In the genomic region with DNA sequence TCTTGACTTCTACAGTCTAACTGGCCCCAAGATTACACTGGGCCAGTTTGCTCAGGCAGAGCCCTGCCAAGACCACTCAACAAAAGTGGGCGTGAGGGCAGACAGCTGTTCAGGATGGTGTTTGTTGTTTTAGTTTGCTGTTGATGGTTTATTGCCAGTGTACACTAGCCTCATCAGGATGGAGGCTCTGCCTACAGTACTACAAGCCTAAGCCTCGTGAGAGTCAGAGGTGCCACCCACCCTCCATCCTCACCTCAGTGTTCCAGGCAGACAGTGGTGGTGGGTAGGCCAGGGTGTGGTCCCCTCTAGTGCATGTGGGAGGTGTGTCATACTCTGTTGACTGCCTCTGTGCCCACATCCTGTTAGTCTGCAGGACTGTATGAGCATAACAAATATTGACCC, we compare ENCODE assay signal across 18 mouse cellular contexts. TPM values are rescaled to one million over a fixed set of nuclear protein-coding genes. Genes with fewer than 3 reads are reported as not detected.
DNase-seq lines count a peak whose midpoint lies in the region; ATAC-seq lines count a peak whose summit lies in the region.
"Had no signal": no experiment of that assay in that cellular context is flagged by ENCODE, and none has a peak within 500 bp of the region (broad histone marks: within the 10 kb centered on the region; RNA-seq: fewer than 3 reads in every experiment).

No protein-coding gene starts in this region.

- H3K27ac ChIP-seq in midbrain, embryonic 16.5 days (ENCODE audit: low read length), result no peak overlapping the region
- H3K27ac ChIP-seq: forebrain, embryonic 15.5 days; heart, embryonic 13.5 days; hindbrain, embryonic 13.5 days; midbrain, embryonic 12.5 days had no signal

- no peak overlapping the region for H3K4me3 ChIP-seq in midbrain, embryonic 16.5 days (ENCODE audit: low read depth, low read length)
- H3K4me3 ChIP-seq: forebrain, embryonic 15.5 days; heart, embryonic 13.5 days; hindbrain, embryonic 13.5 days; midbrain, embryonic 12.5 days had no signal

- no peak overlapping the region for H3K4me2 ChIP-seq in midbrain, embryonic 16.5 days (ENCODE audit: low read length)
- H3K4me2 ChIP-seq: forebrain, embryonic 15.5 days; heart, embryonic 13.5 days; hindbrain, embryonic 13.5 days; liver, embryonic 11.5 days; midbrain, embryonic 12.5 days had no signal

- WGBS in midbrain, embryonic 16.5 days, result 87% methylated on average over 2 of the region's 2 CpGs

- no peaks in the 10 kb centered on the region for H3K9me3 ChIP-seq in midbrain, embryonic 16.5 days (replicated peaks; ENCODE audit: control insufficient read depth, low read length, poor library complexity, severe bottlenecking)
- H3K9me3 ChIP-seq: forebrain, embryonic 15.5 days; heart, embryonic 13.5 days; hindbrain, embryonic 13.5 days; midbrain, embryonic 12.5 days had no signal

- no peak overlapping the region for H3K9ac ChIP-seq in midbrain, embryonic 16.5 days (ENCODE audit: low read depth, low read length)
- H3K9ac ChIP-seq: forebrain, embryonic 15.5 days; heart, embryonic 13.5 days; hindbrain, embryonic 13.5 days; midbrain, embryonic 12.5 days had no signal

- H3K4me1 ChIP-seq in midbrain, embryonic 16.5 days (ENCODE audit: control insufficient read depth, insufficient read depth, low read length), result no peaks in the 10 kb centered on the region
- H3K4me1 ChIP-seq: heart, embryonic 13.5 days; hindbrain, embryonic 13.5 days; midbrain, embryonic 12.5 days had no signal

- DNase-seq in heart, adult 11 months, result peak; percentile 92
- no peak for DNase-seq in heart, adult 8-10 months (ENCODE audit: low spot score)
- DNase-seq in thymus, postnatal 14 days, result peak; percentile 41
- no peak for DNase-seq in thymus, postnatal 4 days
- DNase-seq in kidney, adult 8-10 months, result no peak
- no peak for DNase-seq in cerebellum, adult 8-10 months
- DNase-seq: cerebellum, postnatal 36 days; gastrocnemius, postnatal 10 days; kidney, postnatal 10 days; layer of hippocampus, adult 9-11 months; right cerebral cortex, adult 18-20 months had no signal

- H3K27me3 ChIP-seq in midbrain, embryonic 16.5 days (ENCODE audit: control insufficient read depth, insufficient read depth, low read depth, low read length), result no peaks in the 10 kb centered on the region
- H3K27me3 ChIP-seq: forebrain, embryonic 15.5 days; heart, embryonic 13.5 days; hindbrain, embryonic 13.5 days had no signal

- no peaks in the 10 kb centered on the region for H3K36me3 ChIP-seq in midbrain, embryonic 16.5 days (ENCODE audit: control insufficient read depth, insufficient read depth, low read length)
- H3K36me3 ChIP-seq: forebrain, embryonic 15.5 days; heart, embryonic 13.5 days; hindbrain, embryonic 13.5 days; midbrain, embryonic 12.5 days had no signal

- ATAC-seq in megakaryocyte progenitor cell, adult 5-6 weeks (replicated peaks; ENCODE audit: poor library complexity), result 0 out of 2 replicates have a peak, but pooled peaks have one; percentile 14
- ATAC-seq in midbrain, embryonic 16.5 days, result no peak
- ATAC-seq: forebrain, embryonic 15.5 days had no signal

RNA-seq across cellular contexts. Expression of a gene that starts 23.0 kb away (rescaled TPM):
- 1 to 10 TPM in 1 of 4 experiments, under 1 TPM in 1, not detected in 2; 0.54 to 1.0 TPM for total RNA-seq in heart, adult 8-10 months (2022)
- not detected in 2 replicates for total RNA-seq in megakaryocyte progenitor cell, adult 5-6 weeks (2015)
- total RNA-seq in megakaryocyte progenitor cell, adult 5-6 weeks (2017), result not detected in 2 replicates
- polyA plus RNA-seq in midbrain, embryonic 16.5 days (2015; fragmentation: Nextera tagmentation; extraction: Ambion mirVana), result 207 and 239 TPM in 2 replicates

Comparison
In these comparisons a context has a peak if more than half of its experiments do, and no peak if none do; other contexts are left out.
1. DNase-seq: peak in heart, adult 11 months (single experiment) and thymus, postnatal 14 days (single experiment); none in heart, adult 8-10 months (single experiment), thymus, postnatal 4 days (single experiment), kidney, adult 8-10 months (0 of 2) and cerebellum, adult 8-10 months (single experiment).